Mouse (Mus musculus) heart, postnatal 10 days (tissue): ENCODE results near the gene Cdc37. TPM values are rescaled to one million over a fixed set of nuclear protein-coding genes. Genes with fewer than 3 reads are reported as not detected.
A peak's percentile ranks its signal among the peaks of the same experiment; 100 is the strongest.

Experiments used
- DNase-seq, 2 experiments: peaks; one replicate each; pipeline ENCODE4 v3.0.0; 2021
- intact Hi-C: fragments of 180-260 bp; cut with DNase I; formaldehyde crosslinking; loops from one replicate; pipeline ENCODE4 v1.15.1; 2025
- total RNA-seq, 2 experiments: library from RNA; stranded (reverse); gene quantifications; 2 replicates each; pipeline ENCODE4 v1.2.3; 2021

Gene Cdc37
- total RNA-seq, 2 experiments from 2014 or later = 167 to 169 TPM

GRCm38 (mm10) chr9:21105760-21106564 is 43.8 kb downstream of the Cdc37 start:
- intact Hi-C loops = no loop called here
- no peak for DNase-seq

- intact Hi-C loops = no loop called here
Measured at GRCm38 (mm10) chr9:21104814-21105213, 45.0 kb downstream of the Cdc37 start.

GRCm38 (mm10) chr9:21102076-21102475 is 47.7 kb downstream of the Cdc37 start:
- intact Hi-C loops = no loop called here
- no peak for DNase-seq

More at GRCm38 (mm10) chr9:21104814-21105213, 45.0 kb downstream of the Cdc37 start:
- DNase-seq = no peak

- DNase-seq = no peak
- intact Hi-C loops = no loop called here
Measured at GRCm38 (mm10) chr9:21100447-21101161, 49.2 kb downstream of the Cdc37 start.

GRCm38 (mm10) chr9:21097793-21098192 is 52.0 kb downstream of the Cdc37 start:
- DNase-seq = no peak
- intact Hi-C loops = no loop called here

GRCm38 (mm10) chr9:21095958-21096357 is 53.8 kb downstream of the Cdc37 start:
- intact Hi-C loops = no loop called here
- DNase-seq = no peak

- no peak for DNase-seq
- intact Hi-C loops = loop anchor here (2.0 kb wide), 1 partner anchor 37 kb away; the partner anchor contains the start of gene Tyk2
Measured at GRCm38 (mm10) chr9:21093423-21093822, 56.4 kb downstream of the Cdc37 start.

GRCm38 (mm10) chr9:21091707-21092320 is 58.0 kb downstream of the Cdc37 start, which contains the start of the genes Gm38431 and Raver1:
Gene Gm38431, minus strand, starts transcription at chr9:21091997.
Gene Raver1, minus strand, starts transcription at chr9:21092008.
- DNase-seq = peak; percentile 98
- intact Hi-C loops = loop anchor here (2.0 kb wide), 1 partner anchor 39 kb away; the partner anchor contains the start of gene Tyk2

GRCm38 (mm10) chr9:21090972-21091706 is 58.6 kb downstream of the Cdc37 start:
- DNase-seq = no peak
- intact Hi-C loops = no loop called here

- intact Hi-C loops = no loop called here
- no peak for DNase-seq
Measured at GRCm38 (mm10) chr9:21090537-21090936, 59.2 kb downstream of the Cdc37 start.

- no peak for DNase-seq
- intact Hi-C loops = no loop called here
Measured at GRCm38 (mm10) chr9:21083324-21083723, 66.5 kb downstream of the Cdc37 start.

Other genes with a start within 250 kb of the Cdc37 start
- gene Dnmt1, start 190.1 kb downstream of the Cdc37 start, total RNA-seq = 10 to 100 TPM; 28.9 to 30.6 TPM
- gene S1pr2, start 173.2 kb downstream of the Cdc37 start, total RNA-seq = 10 to 100 TPM; 10.2 to 11.0 TPM
- gene Mrpl4, start 147.2 kb downstream of the Cdc37 start, total RNA-seq = 100 to 1,000 TPM; 103 to 104 TPM
- 1 to 10 TPM; 8.9 to 9.5 TPM for gene Icam1, start 134.0 kb downstream of the Cdc37 start, total RNA-seq
- under 1 TPM; 0.53 to 0.79 TPM for gene Icam4, start 120.6 kb downstream of the Cdc37 start, total RNA-seq
- gene Icam5, start 117.9 kb downstream of the Cdc37 start, total RNA-seq = under 1 TPM; 0.10 to 0.12 TPM
- not detected for gene Zglp1, start 82.9 kb downstream of the Cdc37 start, total RNA-seq
- under 1 TPM; 0.31 to 0.32 TPM for gene Gm49373, start 76.9 kb downstream of the Cdc37 start, total RNA-seq
- gene Fdx1l, start 76.4 kb downstream of the Cdc37 start, total RNA-seq = 10 to 100 TPM; 29.3 to 31.7 TPM
- under 1 TPM; 0.64 to 0.77 TPM for gene Gm38431, start 58.0 kb downstream of the Cdc37 start, total RNA-seq
- 10 to 100 TPM; 38.6 to 39.4 TPM for gene Raver1, start 58.0 kb downstream of the Cdc37 start, total RNA-seq
- gene Tyk2, start 18.7 kb downstream of the Cdc37 start, total RNA-seq = 1 to 10 TPM; 8.9 to 9.5 TPM
- gene Pde4a, start 15.7 kb upstream of the Cdc37 start, total RNA-seq = 10 to 100 TPM; 21.3 to 28.2 TPM
- gene Keap1, start 89.4 kb upstream of the Cdc37 start, total RNA-seq = 10 to 100 TPM; 38.5 to 39.5 TPM
- under 1 TPM; 0.41 to 0.50 TPM for gene S1pr5, start 98.5 kb upstream of the Cdc37 start, total RNA-seq
- gene Atg4d, start 115.3 kb upstream of the Cdc37 start, total RNA-seq = 10 to 100 TPM; 67.6 to 69.6 TPM
- gene Kri1, start 138.0 kb upstream of the Cdc37 start, total RNA-seq = 10 to 100 TPM; 18.9 to 19.7 TPM
- gene Cdkn2d, start 141.4 kb upstream of the Cdc37 start, total RNA-seq = 10 to 100 TPM; 24.5 to 25.3 TPM
- not detected for gene Ap1m2, start 162.4 kb upstream of the Cdc37 start, total RNA-seq
- 10 to 100 TPM; 86.7 to 95.4 TPM for gene Slc44a2, start 170.7 kb upstream of the Cdc37 start, total RNA-seq
- 10 to 100 TPM; 41.3 to 51.0 TPM for gene Ilf3, start 217.9 kb upstream of the Cdc37 start, total RNA-seq